Mouse (Mus musculus): Measurements from ENCODE around the gene Nlgn1. TPM values are rescaled to one million over a fixed set of nuclear protein-coding genes. Genes with fewer than 3 reads are reported as not detected.

Gene Nlgn1
- total and polyA plus RNA-seq, 3 experiments, result 0.11 to 1.1 (median 0.35) TPM

DNA sequence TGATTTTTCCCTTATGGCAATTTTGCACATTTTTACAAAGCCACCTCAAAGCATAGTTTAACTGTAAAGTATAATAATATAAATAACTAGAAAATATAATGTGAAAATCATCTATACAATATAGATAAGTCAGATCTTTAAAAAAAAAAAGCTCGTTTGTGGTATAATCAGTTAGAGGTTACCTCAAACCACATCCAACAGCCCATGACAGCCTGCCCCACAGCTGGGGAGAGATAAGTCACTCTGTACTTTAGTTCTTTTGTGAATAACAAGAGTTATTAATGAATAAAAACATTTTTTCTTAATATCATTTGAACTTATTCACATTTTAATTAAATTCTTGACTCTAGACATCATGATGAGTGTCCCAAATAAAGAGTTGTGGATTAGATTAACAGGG lies 130.8 kb downstream of the Nlgn1 start:
- no peak for DNase-seq

DNA sequence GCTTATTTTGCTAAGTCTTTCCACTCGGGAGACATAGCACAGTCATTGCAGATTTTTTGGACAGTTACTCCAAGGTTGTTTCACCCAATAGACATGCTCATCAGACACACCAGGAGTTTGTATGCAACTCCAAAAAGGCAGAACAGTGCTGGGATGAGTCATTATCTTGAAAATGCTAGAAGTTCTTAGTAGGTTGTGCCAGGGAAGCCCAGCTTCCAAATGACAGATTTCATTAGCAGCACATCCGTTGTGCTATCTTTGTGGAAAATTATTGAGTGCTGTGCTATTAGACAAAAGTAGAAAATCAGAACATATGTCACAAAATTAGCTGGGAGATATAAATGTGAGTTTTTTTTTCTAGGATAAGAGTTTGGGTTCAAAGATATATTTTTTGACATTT lies 137.3 kb downstream of the Nlgn1 start:
- DNase-seq, result no peak

DNA sequence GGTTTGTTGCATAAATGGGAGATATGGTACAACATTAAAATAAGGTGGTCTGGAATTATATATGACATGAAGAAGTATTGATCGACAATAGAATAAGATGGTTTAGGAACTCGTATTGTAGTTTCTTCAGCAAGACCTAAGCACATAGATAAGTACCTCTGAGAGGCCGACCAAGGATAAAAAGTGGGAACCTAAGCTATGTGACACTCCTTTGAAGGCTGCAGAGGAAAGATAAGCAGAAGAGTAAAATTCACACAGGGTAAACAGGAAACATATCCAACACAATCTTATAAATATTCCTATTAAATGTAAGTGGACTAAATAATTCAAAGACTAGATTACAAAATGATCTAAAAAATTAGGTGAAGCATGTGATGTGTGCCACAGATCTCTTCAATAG lies 151.2 kb downstream of the Nlgn1 start:
- no peak for DNase-seq

DNA sequence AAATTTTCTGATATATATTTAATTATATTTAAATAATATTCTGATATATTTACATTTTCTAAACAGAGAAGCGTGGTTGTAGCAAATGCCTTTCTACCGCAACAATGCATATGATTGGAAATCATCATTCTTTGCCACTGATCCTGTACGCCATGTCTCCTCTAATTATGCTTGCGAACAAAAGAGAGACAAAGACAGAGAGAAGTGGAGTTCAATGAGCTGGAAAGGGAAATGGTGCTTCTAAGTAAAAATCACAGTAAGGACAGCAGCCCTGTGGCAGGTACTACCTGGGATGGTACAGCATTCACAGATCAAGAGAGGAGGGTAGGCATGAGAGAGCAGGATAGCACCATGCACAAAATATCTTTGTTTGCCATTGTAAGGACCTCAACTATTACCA lies 156.9 kb downstream of the Nlgn1 start:
- no peak for DNase-seq

DNA sequence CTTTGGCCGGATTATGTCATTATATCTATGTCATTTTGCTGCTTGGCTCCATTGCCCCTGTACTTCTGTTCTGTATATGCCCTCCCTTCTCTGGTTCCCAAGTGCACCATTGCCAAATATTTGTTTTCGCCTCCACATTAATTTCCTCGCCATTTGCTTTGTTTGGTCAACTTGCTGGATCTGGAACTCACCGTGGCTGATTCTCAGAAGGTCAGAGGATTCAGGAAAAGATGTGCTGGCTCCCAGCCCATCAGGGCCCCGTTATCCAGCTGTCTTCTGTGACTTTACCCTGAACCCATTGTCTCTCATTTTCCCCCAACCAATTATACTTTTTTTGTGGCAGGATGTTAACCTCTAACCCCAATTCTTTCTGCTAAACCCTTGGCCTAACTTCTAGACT lies 158.0 kb downstream of the Nlgn1 start:
- peak; percentile 13 for DNase-seq

DNA sequence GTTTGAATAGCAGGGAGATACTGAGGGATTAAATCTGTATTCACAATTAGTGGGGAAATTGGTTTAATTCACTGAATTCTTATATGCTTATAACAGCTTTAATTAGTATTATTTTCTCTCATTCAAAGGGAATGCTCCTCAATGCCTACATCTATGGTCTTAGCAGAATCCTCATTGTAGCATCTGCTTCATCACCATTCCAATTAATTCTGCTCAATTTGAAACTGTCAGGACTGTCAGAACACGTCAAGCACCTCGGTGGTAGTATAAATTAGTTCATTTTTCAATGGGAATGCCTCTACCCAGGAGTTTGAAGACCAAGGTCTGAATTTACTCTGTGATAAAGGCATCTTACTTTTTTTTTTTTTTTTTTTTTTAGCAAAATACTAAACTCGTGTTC lies 158.6 kb downstream of the Nlgn1 start:
- DNase-seq, result no peak

DNA sequence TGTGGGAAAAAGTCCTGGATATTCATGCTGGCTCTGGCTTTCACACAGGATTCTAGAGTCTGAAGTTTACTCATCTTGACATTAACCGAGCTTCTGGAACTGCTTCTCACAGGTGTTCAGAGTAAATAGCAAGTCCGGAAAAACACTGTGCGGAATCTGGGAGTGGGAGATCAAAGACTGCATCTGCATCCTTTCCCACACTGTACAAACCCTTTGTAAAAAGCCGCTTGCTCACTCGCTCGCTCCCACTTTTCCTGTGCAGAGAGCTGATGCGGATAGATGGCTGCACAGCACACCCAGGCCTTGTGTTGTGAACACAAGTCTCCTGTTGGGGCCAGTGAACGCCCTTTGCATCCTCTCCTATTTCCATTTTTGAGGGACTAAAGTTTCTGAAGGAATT lies 165.5 kb downstream of the Nlgn1 start:
- DNase-seq, result no peak

DNA sequence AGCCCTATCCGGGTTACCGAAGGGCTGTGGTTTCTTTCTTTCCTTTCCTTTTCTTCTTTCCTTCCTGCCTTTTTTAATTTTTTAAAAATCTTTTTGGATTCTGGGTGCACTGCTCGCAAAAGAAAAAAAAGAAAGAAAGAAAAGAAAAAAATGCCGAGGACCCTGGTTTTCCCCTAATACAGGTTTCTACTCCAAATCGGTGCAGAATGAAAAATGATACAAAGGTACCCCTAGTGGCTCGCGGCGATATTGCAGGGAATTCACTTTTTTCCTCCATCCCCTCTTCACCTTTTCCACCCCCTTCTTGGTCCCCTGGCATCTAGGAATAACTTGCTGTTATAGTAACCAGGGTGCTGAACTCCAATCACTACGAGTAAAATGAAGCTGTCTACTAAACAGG lies 178.5 kb downstream of the Nlgn1 start:
- DNase-seq, result peak; percentile 31

DNA sequence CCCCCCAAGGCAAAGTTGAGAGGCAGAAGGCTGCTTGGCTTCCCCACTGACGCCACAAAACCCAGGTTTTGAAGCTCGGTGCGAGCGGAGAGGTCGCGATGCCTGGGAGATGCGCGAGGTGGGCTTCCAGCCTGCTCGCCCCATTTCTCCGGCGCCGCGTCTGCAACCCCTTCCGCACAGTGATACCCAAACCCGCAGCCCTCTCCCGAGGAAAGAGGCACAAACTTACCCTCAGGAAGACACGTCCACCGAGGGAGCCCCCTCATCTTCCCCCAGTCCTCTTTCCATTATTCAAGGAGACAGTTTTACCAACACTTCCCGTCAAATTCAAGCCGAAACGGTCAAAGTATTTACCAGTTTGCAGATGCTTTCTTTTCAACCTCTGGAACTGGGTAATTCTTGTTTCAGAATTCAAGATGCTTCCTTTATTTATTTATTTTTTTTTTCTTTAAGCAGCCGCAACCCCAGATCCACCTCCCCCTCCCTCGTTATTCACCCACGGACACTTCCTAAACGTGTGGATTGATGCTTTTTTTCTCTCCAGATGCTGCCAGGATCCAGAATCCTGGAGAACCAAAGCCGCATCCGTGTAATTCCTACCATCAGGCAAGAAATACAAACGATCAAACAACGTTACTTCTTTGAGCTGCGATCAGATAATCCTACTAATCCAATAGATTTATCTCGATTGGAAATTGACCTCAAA lies 179.1 kb downstream of the Nlgn1 start:
- DNase-seq, result peak; percentile 4

DNA sequence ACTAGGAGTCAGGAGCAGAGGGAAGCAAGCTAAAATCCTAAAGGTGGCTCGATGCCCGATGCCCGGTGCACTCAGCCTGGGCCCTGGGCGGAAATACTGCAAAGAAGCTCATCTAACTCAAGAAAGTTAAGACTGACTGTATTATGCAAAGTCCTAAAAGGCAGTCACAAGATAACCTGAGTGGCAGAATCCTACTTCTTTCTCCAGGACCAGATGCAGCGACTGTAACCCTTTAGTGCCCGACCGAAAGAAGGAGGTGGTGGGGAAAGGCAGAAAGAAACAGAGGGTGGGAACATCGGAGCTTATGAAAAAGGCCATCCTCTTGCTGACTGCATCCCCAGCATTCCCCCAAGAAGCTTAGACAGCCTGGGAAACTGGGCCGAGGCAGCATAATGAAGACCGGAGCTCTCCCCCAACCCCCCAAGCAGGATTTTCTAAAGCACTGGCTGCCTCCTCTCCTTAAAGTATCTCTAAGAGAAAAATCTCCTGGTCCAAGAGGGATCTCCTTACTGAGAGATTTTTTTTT lies 179.7 kb downstream of the Nlgn1 start:
- peak; percentile 2 for DNase-seq

DNA sequence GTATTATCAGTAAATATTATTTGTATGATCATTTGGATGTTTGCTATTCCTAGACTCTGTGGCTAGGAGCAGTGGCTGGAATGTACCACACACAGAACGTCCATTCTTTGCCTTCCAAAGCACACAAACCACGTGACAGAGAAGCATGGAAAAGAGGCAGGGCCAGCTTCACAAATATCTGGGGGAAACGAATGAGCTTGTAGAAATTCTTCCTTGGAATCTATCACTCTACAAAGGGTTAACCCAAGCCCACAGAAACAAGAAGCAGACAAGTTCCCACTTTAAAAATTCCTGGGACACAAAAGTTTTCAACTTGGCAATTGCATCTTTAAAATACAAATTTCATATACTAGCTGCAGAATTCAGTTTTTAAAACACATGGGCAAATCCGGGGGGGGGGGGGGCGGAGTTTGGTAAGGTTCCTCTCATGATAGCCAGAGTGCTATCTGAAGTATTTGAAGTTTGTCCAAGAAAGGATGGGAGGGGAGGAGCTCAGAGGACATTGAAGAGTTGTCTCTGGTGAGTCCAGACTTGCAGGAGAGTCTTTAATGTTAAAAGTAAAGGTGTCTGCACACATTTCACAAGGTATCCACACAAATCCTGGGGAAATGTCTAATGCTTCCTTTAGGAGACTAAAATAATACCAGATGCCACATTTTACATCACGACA lies 180.8 kb downstream of the Nlgn1 start:
- no peak for DNase-seq

DNA sequence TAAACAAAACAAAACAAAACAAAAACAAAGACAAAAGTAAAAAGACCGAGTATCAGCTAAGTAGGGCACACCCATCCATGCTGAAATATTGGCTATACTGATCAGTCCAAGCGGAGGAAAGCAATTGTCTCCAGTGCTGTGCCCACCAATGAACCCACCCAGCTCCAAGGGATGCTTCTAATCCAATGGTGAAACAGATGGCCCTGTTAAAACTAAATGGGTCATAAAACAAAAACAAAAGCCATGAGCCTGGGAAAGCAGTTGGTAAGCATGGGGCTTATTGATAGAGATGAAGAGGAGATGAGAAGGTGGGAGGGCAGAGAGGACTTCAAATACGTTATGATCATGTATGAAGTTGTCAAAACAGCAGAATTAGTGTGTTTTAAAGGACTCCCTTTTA lies 186.1 kb downstream of the Nlgn1 start:
- no peak for DNase-seq

DNA sequence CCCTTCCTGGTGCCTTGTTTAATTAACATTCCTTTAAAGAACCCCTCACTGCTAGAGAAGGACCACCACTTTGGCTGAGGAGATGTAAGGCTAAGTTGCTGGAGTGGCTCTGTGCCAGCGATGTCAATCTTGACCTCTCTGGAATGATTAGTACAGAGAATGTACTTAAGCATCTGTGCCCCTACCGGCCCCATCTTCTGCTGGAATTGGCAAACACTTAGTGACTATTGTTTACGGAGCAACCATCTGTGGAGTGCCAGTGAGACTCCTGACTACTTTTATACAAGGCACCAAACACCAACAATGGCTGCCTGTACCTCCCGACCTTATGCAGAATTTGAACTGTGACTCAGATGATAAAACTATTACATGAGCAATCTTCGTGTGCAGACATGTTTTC lies 186.8 kb downstream of the Nlgn1 start:
- no peak for DNase-seq

DNA sequence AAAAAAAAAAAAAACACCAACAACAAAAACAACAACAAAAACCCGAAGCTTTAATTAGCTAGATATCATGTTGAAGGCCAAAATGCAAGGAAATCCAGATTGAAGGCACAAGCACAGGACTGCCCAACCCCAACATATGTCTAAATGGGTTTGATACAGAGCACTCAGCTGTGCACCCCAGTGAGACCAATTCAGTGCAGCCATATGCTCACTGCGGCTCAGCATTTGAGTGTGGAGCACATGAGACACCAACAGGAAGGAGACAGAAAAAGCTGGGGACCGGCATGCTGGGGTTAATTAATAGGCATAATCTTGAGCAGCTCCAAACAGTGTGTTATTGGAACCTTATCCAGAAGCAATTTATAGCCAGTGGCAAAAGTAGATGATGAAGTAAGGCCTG lies 190.7 kb downstream of the Nlgn1 start:
- no peak for DNase-seq

DNA sequence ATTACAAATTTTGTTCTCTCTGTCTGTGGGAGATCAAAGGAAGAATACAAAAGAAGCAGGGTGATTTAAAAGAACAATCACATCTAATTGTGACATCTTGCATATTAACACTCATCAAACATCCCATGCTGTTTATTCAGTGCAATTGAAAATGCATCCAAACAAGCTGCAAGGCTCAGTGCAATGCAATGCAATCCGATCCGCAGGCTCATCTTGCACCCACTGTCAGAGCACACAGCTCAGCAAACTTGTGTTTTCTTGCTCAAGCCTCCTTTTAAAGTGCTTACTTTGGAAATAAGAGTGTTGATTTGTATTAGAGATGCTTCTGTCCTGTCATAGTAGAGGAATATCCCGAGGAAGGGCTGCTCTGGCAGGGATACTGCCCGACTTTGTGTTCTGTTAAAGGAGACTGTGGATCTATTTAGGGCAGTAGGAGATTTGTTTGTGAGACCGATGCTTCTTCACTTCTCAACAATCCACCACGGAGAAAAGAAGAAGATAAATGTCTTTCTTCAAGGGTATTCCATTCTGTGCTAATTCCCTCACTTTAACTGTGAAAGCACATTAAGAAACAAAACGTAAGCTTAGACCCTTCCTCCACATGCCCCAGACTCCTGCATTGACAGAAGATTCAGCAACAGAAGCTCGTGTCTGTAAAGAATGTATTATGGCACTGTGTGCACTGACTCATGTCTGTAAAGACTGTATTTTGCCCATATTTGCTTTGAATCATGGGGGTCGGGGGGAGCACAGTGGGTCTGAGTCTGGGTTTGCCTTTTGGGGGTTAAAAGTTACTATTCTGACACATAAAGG lies 197.2 kb downstream of the Nlgn1 start:
- no peak for DNase-seq

DNA sequence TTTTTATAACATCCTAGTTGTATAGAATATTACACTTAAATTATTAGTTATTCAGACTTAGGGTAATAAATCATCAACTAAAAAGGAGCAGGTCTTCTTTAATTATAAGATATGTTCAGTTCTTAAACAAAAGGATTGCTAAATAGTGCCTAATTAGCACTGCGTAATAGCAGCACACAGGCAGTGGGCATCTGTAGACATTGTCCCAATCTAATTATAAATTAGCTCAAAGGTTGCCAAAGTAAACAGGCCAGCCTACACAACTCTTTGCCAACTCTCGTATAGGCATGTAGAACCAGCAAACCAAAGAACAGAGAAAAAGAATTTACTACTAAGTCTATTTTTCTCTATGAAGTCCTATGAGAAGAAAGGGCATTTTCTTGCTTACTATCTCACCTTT lies 201.3 kb downstream of the Nlgn1 start:
- no peak for DNase-seq

DNA sequence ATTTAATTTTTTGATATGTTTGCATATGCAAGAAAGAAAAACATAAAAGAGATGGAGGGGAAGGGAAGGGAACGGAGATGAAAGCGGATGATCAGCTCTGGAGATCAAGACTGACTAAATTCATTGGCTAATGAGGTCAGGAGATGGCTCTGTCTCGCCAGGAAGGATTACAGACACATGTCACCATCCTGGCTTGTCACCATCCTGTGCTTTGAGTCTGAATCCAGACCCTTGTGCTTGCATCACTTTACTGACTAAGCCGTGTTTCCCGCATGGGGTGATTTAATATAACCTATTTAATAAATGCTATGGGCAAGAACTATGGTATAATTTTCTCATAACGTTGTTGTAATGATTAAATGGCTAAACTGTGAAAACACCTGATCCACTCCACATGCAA lies 202.8 kb downstream of the Nlgn1 start:
- DNase-seq, result no peak

DNA sequence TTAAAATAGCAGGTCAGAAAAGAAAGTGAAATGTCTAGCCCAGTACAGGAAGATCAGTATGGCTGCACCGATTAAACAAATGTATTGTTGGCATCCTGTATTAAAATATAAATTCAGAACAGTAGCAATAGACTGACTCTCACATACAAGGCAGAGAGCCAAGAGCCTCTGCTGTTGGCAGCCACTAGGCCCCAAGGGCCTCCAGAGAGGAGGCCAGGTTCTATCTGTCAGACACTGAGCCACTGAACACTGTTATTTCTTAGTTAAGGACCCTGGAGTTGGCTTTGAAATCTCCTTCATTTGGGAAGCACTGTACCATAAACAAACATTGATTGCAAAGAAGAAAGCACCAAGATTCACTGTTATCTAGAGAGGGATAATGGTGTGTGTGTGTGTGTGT lies 215.2 kb downstream of the Nlgn1 start:
- no peak for DNase-seq

DNA sequence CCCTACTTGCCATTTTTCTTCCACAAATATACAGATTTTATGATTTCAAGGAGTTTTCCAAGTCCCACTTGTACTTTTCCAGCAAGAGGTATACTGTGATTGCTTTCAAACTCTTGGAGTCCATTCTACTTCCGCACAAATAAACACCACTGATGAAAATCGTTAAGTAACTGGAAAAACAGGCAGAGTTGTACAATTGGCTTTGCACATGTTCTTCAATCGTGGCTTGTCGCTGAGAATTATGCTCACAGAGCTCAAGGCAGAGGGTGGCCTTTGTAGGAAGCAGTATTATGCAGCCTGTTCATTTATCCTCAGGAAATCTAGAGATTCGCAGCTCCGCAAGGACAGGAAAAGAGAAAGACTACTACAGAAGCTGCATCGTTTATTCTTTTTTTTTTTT lies 225.9 kb downstream of the Nlgn1 start:
- DNase-seq, result no peak

DNA sequence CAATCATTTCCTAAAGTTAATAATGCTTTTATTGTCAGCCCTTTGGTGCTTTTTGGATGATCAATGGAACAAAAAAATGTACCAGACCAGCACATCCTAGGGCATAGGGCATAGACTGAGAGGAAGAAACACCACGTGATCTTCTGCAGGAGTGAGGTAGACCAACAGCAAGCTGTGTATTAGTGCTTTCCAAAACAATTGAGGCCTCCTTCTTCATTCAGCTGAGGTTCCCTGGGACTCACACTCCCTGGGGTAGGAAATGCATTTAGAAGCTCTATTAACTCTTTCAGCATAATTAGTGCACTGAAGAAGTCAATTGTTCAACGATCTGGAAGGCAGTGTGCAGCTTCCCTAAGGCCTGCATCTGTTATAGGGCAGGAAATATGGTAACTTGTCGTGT lies 226.7 kb downstream of the Nlgn1 start:
- no peak for DNase-seq

DNA sequence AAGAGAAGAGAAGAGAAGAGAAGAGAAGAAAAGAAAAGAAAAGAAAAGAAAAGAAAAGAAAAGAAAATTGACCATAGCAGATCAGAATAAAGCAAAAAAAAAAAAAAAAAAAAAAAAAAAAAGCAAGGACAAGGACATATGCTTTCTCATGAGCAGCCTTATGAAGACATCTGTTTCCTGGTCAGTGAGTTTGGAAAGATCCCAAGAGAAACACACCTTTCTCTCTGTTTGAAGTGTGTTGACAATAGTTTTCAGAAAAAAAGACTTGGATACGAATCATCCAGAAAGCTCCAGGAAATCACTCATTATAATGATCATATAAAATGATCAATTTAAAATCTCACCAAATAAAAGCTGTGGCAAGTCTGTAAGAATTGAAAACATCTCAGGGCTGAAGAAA lies 230.0 kb downstream of the Nlgn1 start:
- DNase-seq, result no peak

DNA sequence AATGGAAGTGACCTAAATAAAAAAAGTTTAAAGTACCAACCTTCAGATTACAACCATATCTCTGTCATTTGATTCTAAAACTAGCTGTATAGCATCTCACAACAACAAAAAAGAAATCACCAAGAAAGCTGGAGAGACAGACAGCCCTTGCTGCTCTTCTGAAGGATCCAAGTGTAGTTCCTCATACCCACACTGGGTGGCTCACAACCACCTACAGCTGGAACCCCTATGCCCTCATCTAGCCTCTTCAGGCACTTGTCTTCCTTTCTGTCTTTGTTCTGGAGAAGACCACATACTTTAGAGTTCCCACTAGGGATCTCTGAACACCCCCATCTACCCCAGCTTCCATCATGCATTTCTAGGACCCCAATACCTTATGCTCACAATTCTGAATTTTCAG lies 236.7 kb downstream of the Nlgn1 start:
- DNase-seq, result peak; percentile 13

DNA sequence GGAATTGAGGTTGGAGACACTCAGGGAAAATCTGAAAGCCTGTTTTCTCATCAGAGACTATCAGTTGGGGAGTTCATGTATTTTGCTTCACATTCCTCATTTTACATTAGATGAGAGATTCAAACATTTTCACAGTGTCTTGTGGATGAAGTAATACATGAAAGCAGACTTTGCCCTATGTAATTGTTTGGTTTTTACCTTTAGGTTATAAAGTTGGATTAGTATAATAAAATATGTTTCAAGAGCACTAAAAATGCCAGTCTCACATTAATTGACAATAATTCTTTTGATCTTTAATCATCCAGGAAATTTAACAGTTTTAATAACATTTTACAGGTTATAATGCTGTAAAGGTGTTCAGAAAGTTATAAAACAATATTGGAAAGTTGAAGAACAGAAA lies 262.9 kb downstream of the Nlgn1 start:
- no peak for DNase-seq
